Mouse (Mus musculus): ENCODE results near the gene Emp3.
A peak's percentile ranks its signal among the peaks of the same experiment; 100 is the strongest.
"Not testable (repeated sequence)": the region's sequence is repeated elsewhere in the genome, so short reads cannot be mapped to it uniquely, and the experiment has no call there.

Emp3 gene

GRCm38 (mm10) chr7:45921242-45921621, at the start of gene Emp3:
Emp3 (minus strand) TSS chr7:45921404.
- DNase-seq = peak; percentile 73 to 81

- DNase-seq = no peak
Measured at GRCm38 (mm10) chr7:45956611-45957010, 35.4 kb upstream of the Emp3 start.

GRCm38 (mm10) chr7:45949061-45949460, 27.9 kb upstream of the Emp3 start:
- DNase-seq = no peak

DNA sequence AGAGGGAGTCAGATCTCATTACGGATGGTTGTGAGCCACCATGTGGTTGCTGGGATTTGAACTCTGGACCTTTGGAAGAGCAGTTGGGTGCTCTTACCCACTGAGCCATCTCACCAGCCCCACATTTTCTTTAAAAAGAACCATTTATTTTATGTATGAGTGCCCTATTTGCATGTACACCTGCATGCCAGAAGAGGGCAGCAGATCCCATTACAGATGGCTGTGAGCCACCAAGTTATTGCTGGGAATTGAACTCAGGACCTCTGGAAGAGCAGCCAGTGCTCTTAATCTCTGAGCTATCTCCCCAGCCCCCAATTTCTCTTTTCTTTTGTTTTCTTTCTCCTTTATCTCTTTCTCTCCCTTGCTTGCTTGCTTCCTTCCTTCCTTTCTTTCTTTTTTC, 22.1 kb upstream of the Emp3 start:
- peak in 1 of 2 experiments; percentile 21 for DNase-seq

DNA sequence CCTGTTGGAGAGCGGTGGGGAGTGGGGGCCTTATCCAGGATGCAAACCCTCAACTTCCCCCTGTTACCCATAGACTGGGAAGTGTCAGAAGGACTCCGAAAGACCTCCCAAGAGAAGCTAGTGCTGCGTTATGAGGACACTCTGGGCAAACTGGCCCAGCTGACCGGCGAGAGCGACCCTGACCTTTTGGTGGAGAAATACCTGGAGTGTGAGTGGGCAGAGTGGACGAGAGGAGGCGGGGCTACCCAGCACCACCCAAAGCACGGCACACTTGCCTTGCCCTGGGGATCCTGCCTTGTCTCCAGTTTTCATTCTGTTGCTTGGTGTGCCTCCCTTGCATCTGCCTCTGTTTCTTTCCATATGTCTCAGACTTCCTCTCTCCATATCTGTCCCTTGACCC, 20.8 kb upstream of the Emp3 start:
- no peak for DNase-seq

GRCm38 (mm10) chr7:45939836-45940235, 18.6 kb upstream of the Emp3 start:
- DNase-seq = peak in 1 of 2 experiments; percentile 17

GRCm38 (mm10) chr7:45935114-45935513, 13.9 kb upstream of the Emp3 start:
- DNase-seq = peak; percentile 79 to 82

- DNase-seq = not testable (repeated sequence)
Measured at GRCm38 (mm10) chr7:45933766-45934165, 12.6 kb upstream of the Emp3 start.

GRCm38 (mm10) chr7:45929688-45930087, 8.5 kb upstream of the Emp3 start:
- DNase-seq = no peak

GRCm38 (mm10) chr7:45928626-45929295, 7.6 kb upstream of the Emp3 start:
- DNase-seq = peak; percentile 39 to 51

GRCm38 (mm10) chr7:45924429-45924816, 3.2 kb upstream of the Emp3 start:
- peak; percentile 69 to 77 for DNase-seq

- DNase-seq = peak; percentile 82 to 90
Measured at GRCm38 (mm10) chr7:45923762-45924428, 2.7 kb upstream of the Emp3 start, which contains the start of gene Ccdc114. Ccdc114 (plus strand) TSS chr7:45924072.

GRCm38 (mm10) chr7:45922928-45923761, 1.9 kb upstream of the Emp3 start:
- peak; percentile 95 to 97 for DNase-seq

- DNase-seq = no peak
Measured at GRCm38 (mm10) chr7:45921950-45922600, 871 bp upstream of the Emp3 start.

GRCm38 (mm10) chr7:45920583-45921241, 492 bp downstream of the Emp3 start:
- DNase-seq = peak; percentile 39 to 51

DNA sequence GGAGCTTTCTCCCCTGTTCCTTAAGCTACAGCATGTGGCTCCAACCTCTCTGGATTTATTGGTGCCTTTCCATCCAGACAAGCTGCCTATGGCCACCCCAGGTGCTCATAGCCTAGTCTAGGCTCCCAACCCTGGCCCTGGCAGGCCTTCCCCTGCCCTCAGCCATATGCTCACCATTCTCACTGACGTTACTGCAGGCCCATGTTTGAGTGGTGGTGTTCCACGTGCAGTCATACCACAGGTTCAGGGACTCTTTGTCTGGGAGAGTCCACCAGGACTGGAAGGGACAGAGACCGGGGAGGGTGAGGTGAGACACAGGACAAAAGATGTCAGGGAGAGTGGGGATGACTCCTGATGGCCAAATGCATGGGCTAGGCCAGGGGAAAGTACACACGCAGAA, 1.4 kb downstream of the Emp3 start:
- no peak for DNase-seq

GRCm38 (mm10) chr7:45919083-45919671, 2.0 kb downstream of the Emp3 start:
- peak; percentile 33 to 49 for DNase-seq

DNA sequence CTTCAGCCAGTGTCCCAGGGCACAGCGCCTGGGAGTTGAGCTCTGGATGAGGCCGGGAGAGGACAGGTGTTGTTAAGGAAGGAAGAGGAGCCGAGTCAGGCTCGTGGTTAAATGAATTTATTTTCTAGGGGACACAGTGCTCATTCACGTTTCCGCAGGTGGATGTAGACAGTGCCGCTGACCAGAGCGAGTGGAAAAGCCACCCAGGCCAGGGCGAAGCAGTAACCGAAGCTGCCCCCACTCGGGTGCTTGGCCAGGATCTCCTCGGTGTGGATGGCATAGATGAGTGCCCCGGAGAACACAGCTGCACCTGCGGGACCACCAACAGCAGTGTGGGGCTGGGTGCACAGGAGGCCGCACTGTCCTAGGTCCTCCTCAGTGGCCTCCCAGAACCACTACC, 3.3 kb downstream of the Emp3 start:
- DNase-seq = no peak

GRCm38 (mm10) chr7:45917004-45917704, 4.0 kb downstream of the Emp3 start:
- peak; percentile 53 to 63 for DNase-seq

DNA sequence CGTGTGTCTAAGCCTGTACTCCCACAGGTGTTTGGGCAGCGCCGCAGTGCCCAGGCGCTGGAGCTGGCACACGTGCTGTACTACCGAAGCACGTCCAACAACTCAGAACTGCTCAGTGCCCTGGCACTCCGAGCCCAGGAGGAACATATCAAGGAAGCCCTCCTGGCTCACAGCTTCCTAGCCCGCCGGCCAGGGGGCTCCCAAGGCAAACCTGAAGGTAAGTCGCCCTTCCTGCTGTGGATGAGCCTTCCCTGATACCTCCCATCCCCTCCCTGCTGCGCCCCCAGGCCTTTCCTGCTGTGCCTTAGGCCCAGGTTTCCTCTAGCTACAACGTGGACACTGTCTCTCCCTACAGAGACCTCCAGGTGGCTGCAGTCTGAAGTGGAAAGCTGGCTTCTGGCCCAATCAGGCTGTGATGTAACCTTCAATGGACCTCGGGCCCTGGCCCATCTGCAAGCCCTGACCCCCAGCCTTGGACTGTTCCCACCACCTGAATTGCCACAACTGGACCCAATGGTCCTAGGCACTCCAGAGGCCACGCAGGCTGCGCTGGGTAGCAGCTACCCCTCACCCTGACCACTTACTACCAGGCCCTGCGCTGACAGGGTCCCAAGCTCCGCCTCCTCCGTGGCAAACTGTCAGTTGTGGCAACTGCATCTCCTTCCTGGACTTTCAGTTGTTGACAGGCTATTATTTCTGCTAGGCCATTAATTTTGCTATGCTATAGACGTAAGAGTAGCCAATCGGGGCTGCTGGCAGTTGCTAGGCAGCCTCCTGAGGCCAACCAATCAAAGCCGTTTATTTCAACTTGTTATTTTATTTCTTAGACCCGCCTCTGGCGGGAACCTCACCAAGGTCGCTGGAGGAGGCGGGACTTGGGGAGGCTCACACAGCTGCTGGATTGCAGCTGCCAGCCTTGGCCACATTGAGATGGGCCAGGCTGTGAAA, 4.9 kb downstream of the Emp3 start:
- peak; percentile 86 to 93 for DNase-seq

Data from kidney, postnatal 4 days (tissue).